Mouse (Mus musculus) bone marrow, adult 2 months (tissue): ENCODE data around the gene Ascc2.

Experiments used
- CTCF ChIP-seq: fragments of 200-500 bp; IDR thresholded peaks from 2 replicates; pipeline ENCODE4 v1.5.1; 2011; ENCODE audit warnings: low read length, control low read depth; ENCODE audit not compliant: control insufficient read depth, insufficient read depth
- POLR2A ChIP-seq: fragments of 200-500 bp; IDR thresholded peaks from 2 replicates; pipeline ENCODE4 v1.6.1; 2011; ENCODE audit warnings: low read depth, mild to moderate bottlenecking, control low read depth, low read length, borderline replicate concordance; ENCODE audit not compliant: control insufficient read depth

DNA sequence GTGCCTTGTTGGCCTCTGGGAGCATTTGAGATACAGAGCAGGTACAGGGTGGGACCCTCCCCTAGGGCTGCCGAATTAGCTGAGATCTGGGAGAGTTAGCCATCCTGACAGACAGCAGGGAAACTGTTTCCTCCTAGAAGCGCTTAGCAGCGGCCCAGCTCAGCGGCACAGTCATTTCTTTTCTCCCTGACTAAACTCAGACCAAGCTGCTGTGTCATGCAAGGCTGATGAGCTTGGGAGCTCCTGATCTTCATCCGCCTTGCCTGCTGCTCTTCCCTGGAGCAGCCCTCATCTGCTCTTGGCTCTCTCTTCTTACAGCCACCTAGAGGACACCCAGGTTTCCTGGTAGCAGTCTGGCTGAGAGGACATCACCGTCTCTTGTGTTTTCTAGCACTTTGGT lies 46.6 kb downstream of the Ascc2 start:
- no peak for TF ChIP-seq CTCF
- TF ChIP-seq POLR2A, result no peak
